Mouse (Mus musculus) cerebellum, adult 2 months (tissue): Measurements from ENCODE around the gene Polr1b.

ENCODE experiments used
- CTCF ChIP-seq: fragments of 200-500 bp; IDR thresholded peaks from 2 replicates; pipeline ENCODE4 v1.5.1; 2011; ENCODE audit warnings: low read depth, mild to moderate bottlenecking, control low read depth, low read length, moderate library complexity, borderline replicate concordance; ENCODE audit not compliant: insufficient read depth
- POLR2A ChIP-seq: fragments of 200-500 bp; IDR thresholded peaks from 2 replicates; pipeline ENCODE4 v1.6.1; 2011; ENCODE audit warnings: low read length, control low read depth, borderline replicate concordance; ENCODE audit not compliant: insufficient read depth

DNA sequence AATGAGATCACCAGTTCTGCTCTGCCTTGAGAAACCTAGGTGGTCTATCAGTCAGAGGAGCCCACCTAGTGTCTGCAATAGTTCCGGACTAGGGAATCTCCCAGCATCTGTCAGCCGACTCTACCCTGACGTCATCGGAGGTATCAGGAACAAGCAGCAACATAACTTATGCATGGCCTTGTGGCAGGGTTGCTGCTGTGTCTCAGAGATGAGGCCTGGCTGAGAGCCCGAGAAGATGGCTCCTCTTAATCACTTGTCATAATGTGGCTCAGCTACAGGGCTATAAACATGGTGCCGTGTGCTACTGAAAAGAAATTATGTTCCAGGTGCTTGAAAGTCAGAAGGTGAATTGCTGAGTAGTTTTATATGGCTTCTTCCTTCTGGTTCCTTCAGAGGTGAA is 45.1 kb upstream of the Polr1b start:
- TF ChIP-seq CTCF (no peak), POLR2A (no peak)
